Mouse (Mus musculus): Measurements from ENCODE around the gene Emc10. TPM values are rescaled to one million over a fixed set of nuclear protein-coding genes. Genes with fewer than 3 reads are reported as not detected.

Emc10 gene
- 100 to 1,000 TPM; 101 to 102 TPM for total RNA-seq (2021)

GRCm38 (mm10) chr7:44495992-44496770, at the start of gene Emc10, which contains the start of gene Fam71e1:
Gene Emc10, minus strand, starts transcription at chr7:44496529.
Gene Fam71e1, plus strand, starts transcription at chr7:44496581.
- peak; percentile 98 for DNase-seq
- intact Hi-C loops (cut with DNase I) = no loop called here

DNA sequence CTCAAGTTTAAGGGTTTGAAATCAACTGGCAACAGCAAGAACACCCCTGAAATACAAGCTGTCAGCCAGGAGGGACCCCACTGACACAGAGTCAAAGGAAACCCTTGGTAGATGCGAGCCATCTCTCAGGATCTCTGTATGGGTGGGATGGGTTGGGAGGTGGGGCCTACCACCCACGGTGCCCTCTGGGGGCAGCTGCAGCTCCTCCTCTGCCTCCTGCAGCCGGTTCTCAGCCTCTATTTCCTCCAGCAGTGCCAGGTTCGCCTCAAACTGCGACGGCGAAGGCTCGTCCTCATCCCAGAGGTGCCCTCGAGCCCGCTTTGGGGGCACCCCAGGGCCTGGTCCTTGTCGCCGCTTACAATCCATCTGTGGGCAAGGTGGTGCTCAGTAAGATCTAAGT, 46.7 kb upstream of the Emc10 start:
- intact Hi-C loops (cut with DNase I) = no loop called here
- no peak for DNase-seq

DNA sequence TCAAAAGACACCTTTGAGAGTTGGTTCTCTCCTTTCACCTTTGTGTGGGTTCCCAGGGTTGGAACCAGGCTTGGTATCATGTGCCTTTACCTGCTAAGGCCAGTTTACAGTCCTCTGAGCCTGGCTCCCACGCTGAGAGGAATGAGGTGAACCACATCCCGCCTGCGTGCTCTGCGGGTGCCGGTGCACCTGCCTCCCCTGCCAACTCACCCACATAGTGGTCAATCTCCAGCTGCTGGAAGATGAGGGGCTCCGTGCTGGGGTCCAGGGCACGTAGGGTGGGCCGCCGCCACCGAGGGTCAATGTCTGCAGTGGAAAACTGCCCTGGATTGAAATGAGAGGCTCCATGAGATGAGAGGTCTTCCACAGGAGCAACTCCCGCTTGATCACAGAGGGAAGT, 46.2 kb upstream of the Emc10 start:
- intact Hi-C loops (cut with DNase I) = no loop called here
- DNase-seq = no peak

- intact Hi-C loops (cut with DNase I) = no loop called here
- no peak for DNase-seq
Measured at GRCm38 (mm10) chr7:44538756-44539624, 42.7 kb upstream of the Emc10 start.

DNA sequence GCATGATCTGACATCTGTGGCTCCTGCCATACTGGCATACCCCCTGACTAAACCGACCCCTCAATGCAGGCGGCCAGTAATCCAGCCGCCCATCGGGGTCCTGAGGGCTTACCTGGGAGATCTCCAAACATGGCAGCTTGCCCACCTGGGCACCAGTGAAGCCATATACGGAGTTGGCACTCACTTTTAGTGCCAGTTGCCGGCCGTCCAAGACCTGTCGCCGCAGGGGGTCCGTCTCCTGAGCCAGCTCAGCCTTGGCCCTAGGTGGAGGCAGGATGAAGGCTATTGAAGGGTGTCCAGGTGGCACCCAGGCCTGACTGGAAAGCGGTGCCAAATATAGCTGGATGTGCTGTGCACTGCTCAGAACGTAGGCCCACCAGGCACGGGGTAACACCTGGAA, 41.2 kb upstream of the Emc10 start:
- DNase-seq = no peak
- intact Hi-C loops (cut with DNase I) = no loop called here

GRCm38 (mm10) chr7:44537009-44537408, 40.7 kb upstream of the Emc10 start:
- no peak for DNase-seq
- intact Hi-C loops (cut with DNase I) = no loop called here

GRCm38 (mm10) chr7:44536590-44536968, 40.2 kb upstream of the Emc10 start:
- intact Hi-C loops (cut with DNase I) = no loop called here
- DNase-seq = peak in 1 of 2 experiments; percentile 61

GRCm38 (mm10) chr7:44535657-44536589, 39.6 kb upstream of the Emc10 start:
- intact Hi-C loops (cut with DNase I) = no loop called here

GRCm38 (mm10) chr7:44534656-44535441, 38.5 kb upstream of the Emc10 start:
- DNase-seq = no peak
- intact Hi-C loops (cut with DNase I) = no loop called here

More at GRCm38 (mm10) chr7:44535657-44536589, 39.6 kb upstream of the Emc10 start:
- no peak for DNase-seq

GRCm38 (mm10) chr7:44534242-44534641, 37.9 kb upstream of the Emc10 start:
- DNase-seq = no peak
- intact Hi-C loops (cut with DNase I) = no loop called here

GRCm38 (mm10) chr7:44533746-44534045, 37.4 kb upstream of the Emc10 start:
- intact Hi-C loops (cut with DNase I) = no loop called here
- no peak for DNase-seq

DNA sequence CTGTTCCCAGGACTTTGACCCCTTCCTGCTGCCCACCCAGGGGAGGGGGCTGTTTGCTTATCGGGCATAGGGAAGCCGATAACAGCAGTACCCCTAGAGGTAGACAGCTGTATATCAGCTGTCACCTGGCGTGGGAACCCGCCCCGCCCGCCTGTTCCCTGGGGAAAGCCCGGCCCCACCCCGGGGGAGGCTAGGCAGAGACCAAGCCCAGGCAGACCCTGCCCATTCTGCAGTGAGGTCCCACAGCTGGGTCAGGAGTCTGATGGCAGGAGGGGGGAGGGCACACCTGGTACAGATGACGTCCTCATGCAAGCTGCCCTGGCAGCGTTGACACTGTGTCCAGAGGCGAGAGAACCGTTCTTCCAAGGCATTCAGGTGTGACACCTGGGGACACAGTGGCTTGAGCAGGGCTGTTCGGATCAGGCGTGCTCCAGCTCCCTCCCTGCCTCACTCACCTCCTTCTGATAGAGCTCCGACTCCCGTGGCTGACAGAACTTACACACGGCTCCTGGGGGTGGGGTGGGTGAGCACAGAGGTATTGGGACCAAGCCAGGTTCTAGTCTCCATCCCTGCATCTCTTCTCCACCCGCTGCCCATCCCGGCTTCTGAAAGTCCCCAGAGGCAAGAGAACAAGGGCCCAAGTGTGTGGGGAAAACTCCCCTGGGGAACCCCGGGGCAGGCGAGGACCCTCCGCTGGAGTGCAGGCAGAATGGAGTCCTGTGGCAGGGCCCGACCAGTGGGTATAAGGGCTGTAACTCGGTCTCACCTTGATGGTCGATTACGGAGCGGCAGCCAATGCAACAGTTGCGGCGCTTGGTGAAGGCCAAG, 36.8 kb upstream of the Emc10 start:
- intact Hi-C loops (cut with DNase I) = no loop called here
- no peak for DNase-seq

GRCm38 (mm10) chr7:44531946-44532732, 35.8 kb upstream of the Emc10 start, which contains the start of gene Spib:
Gene Spib, minus strand, starts transcription at chr7:44532071.
- DNase-seq = no peak
- intact Hi-C loops (cut with DNase I) = no loop called here

- intact Hi-C loops (cut with DNase I) = no loop called here
- DNase-seq = no peak
Measured at GRCm38 (mm10) chr7:44531207-44531606, 34.9 kb upstream of the Emc10 start.

GRCm38 (mm10) chr7:44530507-44530906, 34.2 kb upstream of the Emc10 start:
- no peak for DNase-seq
- intact Hi-C loops (cut with DNase I) = no loop called here

DNA sequence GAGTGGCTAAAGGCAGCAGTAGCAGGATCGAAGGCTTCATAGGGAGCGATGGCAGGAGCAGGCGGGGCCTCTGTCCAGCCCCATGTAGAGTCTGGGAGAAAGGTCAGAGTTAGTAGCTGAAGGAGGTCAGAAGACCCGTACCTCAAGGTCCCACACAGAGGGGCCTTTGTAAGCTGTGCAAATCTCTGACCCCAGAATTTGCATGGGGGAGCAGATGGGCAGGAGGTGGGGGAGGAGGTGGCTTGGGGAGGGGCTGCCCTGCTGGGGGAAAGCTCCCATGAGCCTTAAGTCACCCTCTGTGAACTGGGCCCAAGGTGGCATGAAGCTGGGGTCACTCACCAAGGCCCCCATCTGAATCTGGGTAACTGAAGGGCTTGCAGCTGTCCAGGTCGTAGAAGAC, 33.2 kb upstream of the Emc10 start:
- intact Hi-C loops (cut with DNase I) = no loop called here
- DNase-seq = no peak

- intact Hi-C loops (cut with DNase I) = no loop called here
- DNase-seq = peak; percentile 77 to 78
Measured at GRCm38 (mm10) chr7:44527483-44528398, 31.4 kb upstream of the Emc10 start.

All from heart, postnatal 10 days (tissue).